Mouse (Mus musculus) thymus, postnatal 0 days (tissue): ENCODE measurements at regions not wholly inside any gene's neighbourhood (a gene's known extent, or its start where the extent isn't known, plus 50 kb on each side); places are given as distances from the start of the nearest gene placed in this dataset.
A peak's percentile ranks its signal among the peaks of the same experiment; 100 is the strongest.
"Not testable (repeated sequence)": the region's sequence is repeated elsewhere in the genome, so short reads cannot be mapped to it uniquely, and the experiment has no call there.

Experiments
- DNase-seq: peaks from one replicate; pipeline ENCODE4 v3.0.0-alpha.2; 2015; ENCODE audit warnings: low spot score

DNA sequence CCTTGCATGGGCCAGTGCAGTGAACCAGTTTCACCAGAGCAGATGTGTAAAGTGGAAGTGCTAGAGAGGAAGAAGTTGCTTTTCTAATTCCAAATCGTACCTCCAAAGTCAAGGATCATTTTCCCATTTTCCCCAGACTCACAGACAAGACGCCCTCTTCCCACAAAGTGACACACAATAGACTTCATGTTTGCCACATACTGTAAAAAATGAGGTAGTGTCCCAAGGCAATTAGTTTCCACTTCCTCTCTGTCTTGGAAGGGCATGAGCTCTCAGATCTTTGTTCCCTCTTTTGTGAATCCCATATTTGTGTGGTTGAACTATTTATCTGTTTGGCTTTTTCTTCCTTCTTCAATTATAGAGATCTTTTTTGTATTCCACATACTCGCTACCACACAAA, 137.0 kb downstream of the Sptssa start:
- no peak for DNase-seq

GRCm38 (mm10) chr12:54517265-54517664, 139.1 kb downstream of the Sptssa start:
- DNase-seq, result no peak

- no peak for DNase-seq
Measured at GRCm38 (mm10) chr12:54516463-54516862, 139.9 kb downstream of the Sptssa start.

- not testable (repeated sequence) for DNase-seq
Measured at GRCm38 (mm10) chr12:54516039-54516438, 140.3 kb downstream of the Sptssa start.

DNA sequence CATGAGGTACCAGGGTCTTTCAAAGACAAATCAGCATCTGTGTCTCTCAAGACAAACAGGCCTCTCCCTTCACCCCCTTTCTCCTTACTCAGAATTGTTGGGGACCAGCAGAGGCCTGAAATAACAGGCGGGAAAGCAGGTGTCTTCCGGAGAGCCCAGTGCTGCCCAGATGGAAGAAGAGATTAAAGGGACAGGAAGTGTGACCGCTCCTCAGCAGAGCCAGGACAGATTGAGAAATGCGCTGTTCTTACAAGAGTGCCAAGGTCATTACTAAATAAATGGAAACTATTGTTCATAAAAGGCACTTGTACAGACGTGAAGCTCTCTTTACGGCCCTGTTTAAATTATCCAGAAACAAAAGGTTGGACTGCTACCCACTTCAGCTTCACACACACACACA, 146.5 kb downstream of the Sptssa start:
- no peak for DNase-seq

DNA sequence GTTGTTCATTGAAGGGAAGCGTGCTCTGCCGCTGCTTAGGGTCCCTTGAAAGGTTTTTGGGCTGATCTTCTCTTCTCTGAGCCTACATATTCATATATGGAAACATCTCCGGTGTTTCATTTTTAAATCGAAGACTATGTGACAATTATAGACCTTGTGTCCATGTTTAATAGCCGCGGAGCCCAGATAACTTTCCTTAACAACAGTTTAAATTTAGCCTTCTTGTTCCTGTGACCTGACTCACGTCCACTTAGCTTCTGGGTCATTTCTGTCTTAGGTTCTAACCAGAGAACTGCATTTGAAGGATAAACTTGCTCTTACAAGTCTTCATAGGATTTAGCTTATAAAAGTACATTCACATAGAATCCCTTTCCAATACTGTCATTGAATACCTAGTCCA, 153.6 kb downstream of the Sptssa start:
- DNase-seq, result no peak

DNA sequence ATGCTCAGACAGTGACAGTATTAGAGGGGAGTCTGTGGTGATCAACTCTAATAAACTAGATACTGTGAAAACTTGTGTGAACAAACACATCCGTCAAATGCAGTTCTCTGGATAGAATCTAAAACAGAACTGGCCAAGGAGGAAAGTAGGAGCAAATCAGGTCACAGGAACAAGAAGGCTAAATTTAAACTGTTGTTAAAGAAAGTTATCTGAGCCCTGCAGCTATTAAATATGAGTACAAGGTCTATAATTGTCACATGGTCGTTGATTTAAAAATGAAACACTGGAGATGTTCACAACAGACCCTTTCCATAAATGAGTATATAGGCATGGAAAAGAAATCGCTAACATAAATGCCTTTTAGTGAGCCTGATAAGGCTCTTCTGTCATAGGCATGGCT, 156.4 kb downstream of the Sptssa start:
- DNase-seq, result no peak

- no peak for DNase-seq
Measured at GRCm38 (mm10) chr12:54495701-54496374, 160.5 kb downstream of the Sptssa start.

DNA sequence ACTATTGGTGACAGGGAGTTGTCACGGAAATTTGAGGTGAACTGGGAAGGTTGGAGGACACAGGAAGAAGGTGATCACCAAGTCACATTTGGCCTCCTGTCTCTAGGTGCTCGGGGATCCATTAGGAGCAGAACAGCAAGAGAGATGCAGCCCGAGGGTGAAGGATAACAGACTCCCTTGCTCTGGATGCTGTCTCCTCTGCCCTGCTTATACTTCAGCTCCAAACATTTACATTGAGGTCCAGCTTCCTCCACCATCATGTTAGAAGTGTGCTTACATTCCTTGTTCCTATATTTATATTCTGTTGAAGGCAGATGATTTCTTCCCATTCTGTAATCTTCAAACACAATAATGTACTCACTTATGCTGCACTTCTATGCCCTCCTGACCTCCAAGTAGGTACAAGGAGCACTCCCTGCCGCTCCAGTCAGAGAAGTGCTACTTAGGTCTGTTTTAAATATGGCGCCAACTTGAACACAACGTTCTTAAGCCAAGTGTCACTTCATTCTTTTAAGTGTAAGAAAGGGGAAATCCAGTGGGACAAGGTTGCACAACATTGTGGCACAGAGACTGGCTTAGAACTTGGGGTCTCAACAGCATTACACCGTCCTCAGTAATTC, 161.5 kb downstream of the Sptssa start:
- DNase-seq, result no peak

DNA sequence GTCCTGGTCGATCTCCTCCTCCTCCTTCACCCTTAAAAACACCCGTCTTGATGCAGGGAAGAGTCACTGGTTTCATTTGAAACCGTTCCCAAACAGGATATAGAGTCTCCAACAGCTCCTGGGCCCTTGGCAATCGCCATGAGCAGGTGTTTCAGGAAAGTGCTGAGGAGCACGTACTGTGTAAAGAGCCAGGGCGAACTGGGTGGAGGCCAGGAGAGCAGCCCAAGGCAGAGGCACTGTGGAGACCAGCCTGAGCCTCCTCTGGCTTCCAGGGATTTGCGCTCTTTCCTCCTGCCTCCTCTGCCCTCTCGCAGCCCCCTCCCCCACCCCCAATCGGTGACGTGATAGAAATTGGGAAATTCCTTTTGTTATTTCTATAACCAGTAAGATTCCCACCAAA, 163.6 kb downstream of the Sptssa start:
- DNase-seq, result no peak

DNA sequence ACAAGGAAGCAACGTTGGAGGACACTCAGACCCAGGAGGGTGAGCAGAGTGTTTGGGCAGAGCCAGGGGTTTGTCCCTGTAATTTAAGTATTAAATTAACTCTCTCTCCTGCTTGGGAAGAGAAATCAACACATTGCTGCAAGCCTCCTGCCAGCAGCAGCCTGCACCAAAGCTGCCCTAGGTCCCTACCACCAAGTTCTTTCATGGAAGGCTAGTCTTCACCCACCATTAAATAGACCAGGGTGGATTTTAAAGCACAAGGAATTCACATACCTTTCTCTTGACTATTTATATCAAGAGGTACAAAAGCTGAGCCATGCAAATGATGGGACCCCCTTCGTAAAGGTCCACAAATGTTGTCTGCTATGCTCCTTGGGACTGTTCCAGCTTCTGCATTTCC, 165.9 kb downstream of the Sptssa start:
- DNase-seq, result no peak

GRCm38 (mm10) chr12:54489675-54490074, 166.7 kb downstream of the Sptssa start:
- DNase-seq, result peak; percentile 77

GRCm38 (mm10) chr12:54487689-54488088, 168.7 kb downstream of the Sptssa start:
- no peak for DNase-seq

- DNase-seq, result no peak
Measured at GRCm38 (mm10) chr12:54482020-54482419, 174.4 kb downstream of the Sptssa start.

- no peak for DNase-seq
Measured at GRCm38 (mm10) chr12:54479841-54480240, 176.5 kb downstream of the Sptssa start.

GRCm38 (mm10) chr12:54472881-54473280, 183.5 kb downstream of the Sptssa start:
- DNase-seq, result no peak

- peak; percentile 22 for DNase-seq
Measured at GRCm38 (mm10) chr12:54472407-54472806, 184.0 kb downstream of the Sptssa start.

GRCm38 (mm10) chr12:54467635-54468034, 188.7 kb downstream of the Sptssa start:
- no peak for DNase-seq

DNA sequence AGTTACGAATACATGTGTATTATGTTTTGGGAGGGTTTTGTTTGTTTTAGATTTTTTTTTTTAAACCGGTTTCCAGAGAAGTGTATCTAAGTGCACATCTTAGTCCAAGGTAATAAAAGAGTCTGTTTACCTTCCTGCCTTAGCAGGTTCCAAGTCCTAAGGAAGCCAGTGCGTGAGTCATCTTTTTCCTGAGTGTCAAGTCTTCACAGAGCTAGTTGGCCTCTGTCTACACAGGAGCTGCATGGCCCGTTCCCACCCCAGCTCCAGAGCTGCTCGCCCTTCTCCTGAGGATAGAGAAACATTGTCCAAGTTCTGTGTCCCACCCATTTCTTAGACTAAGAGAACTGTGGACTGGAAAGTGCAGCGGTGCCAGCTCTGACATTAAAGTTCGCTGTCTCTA, 192.6 kb downstream of the Sptssa start:
- no peak for DNase-seq

DNA sequence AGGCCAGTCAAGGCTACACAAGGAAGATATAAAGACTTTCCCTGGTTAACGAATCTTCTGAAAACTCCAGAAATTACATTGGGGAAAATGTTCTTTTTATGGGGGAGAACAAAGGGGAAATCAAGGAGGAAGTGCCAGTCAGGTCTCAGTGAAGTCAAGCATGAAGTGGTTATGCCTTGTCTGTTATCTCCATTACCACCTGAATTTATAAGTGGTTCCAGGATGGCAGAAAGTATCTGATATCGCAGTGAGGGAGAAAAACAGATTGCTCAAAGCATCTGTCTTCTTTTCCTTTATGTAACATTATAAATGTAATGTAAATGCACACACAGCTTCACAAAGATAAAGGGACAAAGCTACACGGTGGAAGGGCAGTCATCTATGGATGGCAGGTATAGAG, 195.0 kb downstream of the Sptssa start:
- DNase-seq, result no peak

GRCm38 (mm10) chr12:54460135-54460523, 196.2 kb downstream of the Sptssa start:
- DNase-seq, result peak; percentile 9

DNA sequence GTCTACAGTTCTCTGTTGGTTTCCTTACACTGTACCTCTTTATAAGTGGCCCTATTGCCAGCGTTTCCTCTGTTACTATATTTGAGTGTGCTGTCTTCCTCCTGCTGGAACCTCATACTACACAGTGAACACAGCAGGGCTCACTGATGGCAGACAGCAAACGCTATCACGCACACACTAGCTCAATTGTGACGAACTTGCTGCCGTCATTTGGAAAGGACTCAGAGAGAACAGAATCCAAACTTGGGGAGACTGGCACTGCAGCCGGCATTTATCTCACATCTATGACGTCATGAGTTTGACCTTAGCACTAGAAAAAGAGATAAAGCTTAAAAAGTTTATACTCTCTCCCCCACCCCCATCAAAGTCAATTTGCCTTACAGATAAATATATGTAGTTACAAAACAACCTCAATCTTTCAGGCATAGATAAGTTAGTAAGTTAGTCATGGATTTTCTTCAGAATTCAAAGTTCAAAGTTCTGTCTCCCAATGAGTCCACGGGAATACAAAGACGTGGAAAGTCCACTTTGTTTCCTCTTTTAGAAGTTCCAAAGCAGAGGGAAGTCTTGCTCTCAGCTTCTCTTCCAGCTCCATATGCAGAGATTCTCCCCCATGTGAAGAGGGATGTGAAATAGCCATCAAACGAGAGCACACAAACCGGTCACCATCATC, 196.8 kb downstream of the Sptssa start:
- no peak for DNase-seq

DNA sequence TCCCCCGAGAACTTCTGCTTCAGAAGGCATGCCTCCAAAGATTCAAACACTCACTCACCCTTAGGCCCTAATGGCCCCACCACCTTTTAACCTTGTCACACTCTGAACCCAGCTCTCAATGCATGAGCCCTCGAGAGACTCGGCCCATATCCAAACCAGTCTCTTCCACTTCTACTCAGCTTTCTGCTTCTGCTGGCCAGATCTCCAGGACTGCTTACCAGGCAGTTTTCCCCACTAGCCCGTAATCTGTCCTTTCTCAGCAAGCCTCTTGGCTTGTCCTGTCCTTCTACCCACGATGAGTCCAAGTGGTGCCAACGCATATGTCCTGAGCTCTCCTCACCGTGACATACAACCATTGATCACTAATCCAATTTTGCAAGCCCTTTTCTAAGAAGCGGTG, 199.6 kb downstream of the Sptssa start:
- DNase-seq, result no peak
